Mouse (Mus musculus): ENCODE measurements around the gene Sptan1. TPM values are rescaled to one million over a fixed set of nuclear protein-coding genes. Genes with fewer than 3 reads are reported as not detected.

Sptan1 gene
- total and polyA plus RNA-seq, 3 experiments: 73.8 to 113 (median 88.0) TPM

DNA sequence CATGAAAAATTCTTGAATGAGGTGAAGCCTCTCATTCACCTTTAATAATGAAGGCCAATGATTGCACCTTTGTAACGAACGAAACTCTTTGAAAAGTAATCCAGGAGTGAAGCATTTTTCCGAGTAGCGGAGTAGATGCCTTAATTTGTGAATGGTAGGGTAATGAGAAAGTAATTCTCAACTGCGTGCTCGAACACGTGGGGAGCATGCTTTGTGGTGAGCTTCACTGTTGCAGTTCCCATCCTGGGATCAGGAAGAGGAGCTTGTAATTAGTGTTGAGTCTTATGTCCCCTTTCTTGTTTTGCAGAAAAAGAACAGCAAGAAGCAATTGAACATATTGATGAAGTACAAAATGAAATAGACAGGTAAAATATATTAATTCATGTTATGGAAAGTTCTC lies 102.6 kb downstream of the Sptan1 start:
- Histone ChIP-seq H3K79me2 (replicated peaks; ENCODE audit: control insufficient read depth, extremely low read depth, insufficient read depth, poor library complexity, severe bottlenecking) (peaks cover 71% of the 10 kb centered on the region), H3K27me3 (replicated peaks) (no peaks in the 10 kb centered on the region), H3K36me3 (replicated peaks in 1 of 2; ENCODE audit: control insufficient read depth in 1 of 2, insufficient read depth in 1 of 2, low read length in 1 of 2) (peaks cover 31 to 40% of the 10 kb centered on the region in 2 experiments), H3K4me3 (replicated peaks in 1 of 3; ENCODE audit: low read depth in 2 of 3, low read length in 2 of 3, poor library complexity in 1 of 3) (peak overlapping the region; percentile 91 to 99 (median 98)), H3K4me1 (ENCODE audit: control insufficient read depth in 1 of 2, insufficient read depth in 2 of 2) (peaks cover 6 to 13% of the 10 kb centered on the region in 2 experiments; a peak in 3 of 4 replicates), H3K9ac (ENCODE audit: insufficient read depth, low read depth) (peak overlapping the region; percentile 90), H3K9me3 (replicated peaks; ENCODE audit: low read length) (no peaks in the 10 kb centered on the region), H3K4me2 (ENCODE audit: insufficient read depth, low read depth, poor library complexity, severe bottlenecking) (peak overlapping the region; percentile 97), H3K27ac (ENCODE audit: insufficient read depth, low read depth) (no peak overlapping the region)
- in situ Hi-C loops (cut with MboI; ENCODE audit: low pct_ligation_motif_present, low pct_unique_long_range_greater_than_20kb, low sequenced_read_pairs): no loop called here
- dilution Hi-C loops (cut with MboI; ENCODE audit: extremely low pct_ligation_motif_present, extremely low pct_unique_long_range_greater_than_20kb, low sequenced_read_pairs): no loop called here
- TF ChIP-seq POLR2A (IDR thresholded peaks at IDR 0.05; ENCODE audit: low read depth, low read length): no peak
- TF ChIP-seq MAZ (IDR thresholded peaks at IDR 0.05; ENCODE audit: low read depth, low read length): no peak
- TF ChIP-seq TBP (conservative IDR thresholded peaks at IDR 0.05; ENCODE audit: low read depth, low read length): no peak
- TF ChIP-seq MAX (IDR thresholded peaks at IDR 0.05; ENCODE audit: low read length): peak; percentile 96
- peak; percentile 69; the same call in 1 of the 2 replicates for TF ChIP-seq BHLHE40 (IDR thresholded peaks at IDR 0.05; ENCODE audit: low read depth, low read length)
- TF ChIP-seq MXI1 (IDR thresholded peaks at IDR 0.05; ENCODE audit: low read depth, low read length): peak; percentile 92
- TF ChIP-seq ZKSCAN1 (IDR thresholded peaks at IDR 0.05; ENCODE audit: borderline replicate concordance, low read depth, low read length): no peak
- no peak for TF ChIP-seq CHD2 (IDR thresholded peaks at IDR 0.05; ENCODE audit: low read length)
- TF ChIP-seq EP300 (IDR thresholded peaks at IDR 0.05; ENCODE audit: low read length): no peak
- TF ChIP-seq MYC (IDR thresholded peaks at IDR 0.05; ENCODE audit: low read depth, low read length): peak; percentile 99
- TF ChIP-seq ELF1 (IDR thresholded peaks at IDR 0.05; ENCODE audit: low read depth, low read length): no peak
- no peak for TF ChIP-seq PAX5 (IDR thresholded peaks at IDR 0.05; ENCODE audit: low read length)
- no peak for TF ChIP-seq JUN (IDR thresholded peaks at IDR 0.05; ENCODE audit: insufficient read depth, low read depth, low read length)
- no peak for TF ChIP-seq USF1 (IDR thresholded peaks at IDR 0.05; ENCODE audit: low read depth, low read length)
- no peak for TF ChIP-seq NELFE (IDR thresholded peaks at IDR 0.05; ENCODE audit: low read depth, low read length)
- TF ChIP-seq SIN3A (IDR thresholded peaks at IDR 0.05; ENCODE audit: low read length): peak; percentile 34; the same call in 1 of the 2 replicates
- peak; percentile 40 for DNase-seq (ENCODE audit: extremely low read depth)

DNA sequence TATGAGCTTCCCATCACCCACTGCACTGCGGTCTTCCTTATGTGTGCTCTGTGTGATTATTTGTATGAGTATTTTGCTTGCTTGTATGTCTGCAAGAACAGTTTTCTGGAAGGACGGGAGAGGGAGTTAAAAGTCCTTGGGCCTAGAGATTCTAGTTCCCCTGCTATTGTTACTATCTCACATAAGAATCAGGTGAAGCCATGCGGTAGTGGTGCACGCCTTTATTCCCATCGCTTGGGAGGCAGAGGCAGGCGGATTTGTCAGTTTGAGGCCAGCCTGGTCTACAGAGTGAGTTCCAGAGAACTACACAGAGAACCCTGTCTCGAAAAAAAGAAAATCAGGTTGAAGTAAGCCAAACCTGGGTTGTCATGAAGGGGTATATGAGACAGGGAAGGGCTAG lies 107.5 kb downstream of the Sptan1 start:
- peaks cover 27% of the 10 kb centered on the region for H3K79me2 ChIP-seq (replicated peaks; ENCODE audit: control insufficient read depth, extremely low read depth, insufficient read depth, poor library complexity, severe bottlenecking)
- dilution Hi-C loops (cut with MboI; ENCODE audit: extremely low pct_ligation_motif_present, extremely low pct_unique_long_range_greater_than_20kb, low sequenced_read_pairs) (no loop called here), in situ Hi-C loops (cut with MboI; ENCODE audit: low pct_ligation_motif_present, low pct_unique_long_range_greater_than_20kb, low sequenced_read_pairs) (no loop called here)
- no peak overlapping the region for H3K27ac ChIP-seq (ENCODE audit: insufficient read depth, low read depth)
- H3K4me3 ChIP-seq (replicated peaks in 1 of 3; ENCODE audit: low read depth in 2 of 3, low read length in 2 of 3, poor library complexity in 1 of 3): no peak overlapping the region
- no peak for DNase-seq (ENCODE audit: extremely low read depth)
- H3K27me3 ChIP-seq (replicated peaks): no peaks in the 10 kb centered on the region
- H3K36me3 ChIP-seq (replicated peaks in 1 of 2; ENCODE audit: control insufficient read depth in 1 of 2, insufficient read depth in 1 of 2, low read length in 1 of 2): peaks cover 37 to 52% of the 10 kb centered on the region in 2 experiments
- TF ChIP-seq SIN3A (IDR thresholded peaks at IDR 0.05; ENCODE audit: low read length) (no peak), NRF1 (IDR thresholded peaks at IDR 0.05; ENCODE audit: low read depth, low read length) (no peak), POLR2A (IDR thresholded peaks at IDR 0.05; ENCODE audit: low read depth, low read length) (peak; percentile 9; the same call in 1 of the 2 replicates), POLR2AphosphoS2 (IDR thresholded peaks at IDR 0.05; ENCODE audit: low read depth, low read length) (peak; percentile 58; the same call in 1 of the 2 replicates)
- no peak overlapping the region for H3K9ac ChIP-seq (ENCODE audit: insufficient read depth, low read depth)
- H3K9me3 ChIP-seq (replicated peaks; ENCODE audit: low read length): no peaks in the 10 kb centered on the region
- peaks cover 5 to 17% of the 10 kb centered on the region in 2 experiments for H3K4me1 ChIP-seq (ENCODE audit: control insufficient read depth in 1 of 2, insufficient read depth in 2 of 2)
- H3K4me2 ChIP-seq (ENCODE audit: insufficient read depth, low read depth, poor library complexity, severe bottlenecking): no peak overlapping the region
